Mouse (Mus musculus): ENCODE measurements around the gene Sdsl.

Gene Sdsl

DNA sequence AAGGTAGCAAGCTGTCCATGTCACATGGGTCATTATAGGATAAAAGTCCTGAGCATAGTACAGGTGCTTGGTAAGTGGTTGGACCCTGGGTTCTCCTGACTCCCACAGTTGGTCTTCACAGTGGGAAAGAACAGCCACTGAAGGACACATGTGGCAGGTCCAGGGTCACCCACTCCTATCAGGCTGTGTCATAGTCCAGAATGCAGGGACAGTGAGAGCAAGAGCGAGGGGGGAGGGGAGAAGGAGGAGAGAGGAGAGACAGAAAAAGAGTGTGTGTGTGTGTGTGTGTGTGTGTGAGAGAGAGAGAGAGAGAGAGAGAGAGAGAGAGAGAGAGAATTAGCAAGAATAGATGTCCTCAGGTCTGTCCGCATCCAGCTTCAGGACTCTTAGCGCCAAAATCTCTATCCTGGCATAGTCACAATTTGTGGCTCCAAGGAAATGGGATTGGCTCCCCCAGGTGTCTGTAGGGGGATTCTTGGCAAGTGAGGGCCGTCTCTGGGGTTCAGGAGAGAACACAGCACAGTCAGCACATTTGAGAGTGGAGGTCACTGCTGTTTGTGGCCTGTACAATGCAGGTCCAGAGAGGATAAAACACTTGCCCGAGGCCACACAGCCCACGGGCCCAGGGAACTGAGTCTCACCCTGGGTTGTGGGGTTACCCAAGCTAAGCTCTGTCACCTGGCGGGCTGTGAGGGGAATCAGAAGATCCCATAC, 15.6 kb downstream of the Sdsl start:
- DNase-seq (ENCODE audit: low read depth, low spot score): no peak

DNA sequence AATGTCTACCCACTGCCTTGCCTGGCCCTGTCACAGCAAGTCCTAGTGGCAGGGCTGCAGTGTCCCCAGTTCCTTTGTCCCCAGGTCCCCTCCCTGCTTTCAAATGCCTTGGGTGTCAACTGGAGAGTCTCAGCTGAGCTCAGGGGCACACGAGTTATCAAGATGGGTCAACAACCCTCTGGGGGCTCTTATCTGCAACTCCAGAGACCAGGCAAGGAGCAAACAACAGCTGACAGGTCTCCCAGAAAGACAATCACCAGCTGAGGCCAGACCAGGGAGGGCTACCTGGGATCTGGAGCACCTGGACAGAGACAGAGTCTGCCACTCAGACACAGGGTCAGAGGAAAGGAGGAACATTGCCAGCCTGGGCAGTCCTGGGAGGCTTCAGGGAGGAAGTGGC, 16.4 kb downstream of the Sdsl start:
- no peak for DNase-seq (ENCODE audit: low read depth, low spot score)

- DNase-seq (ENCODE audit: low read depth, low spot score): no peak
Observed at GRCm38 (mm10) chr5:120454756-120455337, 17.8 kb downstream of the Sdsl start.

DNA sequence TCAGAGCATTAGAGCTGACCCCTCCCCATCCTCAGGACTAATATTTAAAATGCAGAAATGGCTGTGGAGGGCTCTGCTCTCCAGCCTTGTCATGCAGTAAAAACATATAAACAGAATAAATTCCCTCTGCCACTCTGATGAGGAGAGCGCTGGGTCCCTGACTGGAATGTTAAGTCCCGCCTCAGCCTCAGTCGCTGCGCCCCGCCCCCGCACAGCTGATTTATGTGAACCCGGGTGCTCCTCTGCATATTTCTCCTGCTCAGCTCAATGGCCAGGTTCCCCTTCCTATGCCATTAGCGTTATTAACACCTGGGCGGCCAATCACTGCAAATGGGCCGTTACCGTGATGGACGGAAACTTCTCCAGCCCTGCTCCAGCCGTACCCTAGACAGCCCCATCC, 25.3 kb downstream of the Sdsl start:
- DNase-seq (ENCODE audit: low read depth, low spot score): no peak

GRCm38 (mm10) chr5:120440733-120441132, 31.9 kb downstream of the Sdsl start:
- peak; percentile 92 for DNase-seq (ENCODE audit: low read depth, low spot score)

GRCm38 (mm10) chr5:120439887-120440670, 32.5 kb downstream of the Sdsl start:
- DNase-seq (ENCODE audit: low read depth, low spot score): no peak

- no peak for DNase-seq (ENCODE audit: low read depth, low spot score)
Observed at GRCm38 (mm10) chr5:120438991-120439710, 33.5 kb downstream of the Sdsl start.

DNA sequence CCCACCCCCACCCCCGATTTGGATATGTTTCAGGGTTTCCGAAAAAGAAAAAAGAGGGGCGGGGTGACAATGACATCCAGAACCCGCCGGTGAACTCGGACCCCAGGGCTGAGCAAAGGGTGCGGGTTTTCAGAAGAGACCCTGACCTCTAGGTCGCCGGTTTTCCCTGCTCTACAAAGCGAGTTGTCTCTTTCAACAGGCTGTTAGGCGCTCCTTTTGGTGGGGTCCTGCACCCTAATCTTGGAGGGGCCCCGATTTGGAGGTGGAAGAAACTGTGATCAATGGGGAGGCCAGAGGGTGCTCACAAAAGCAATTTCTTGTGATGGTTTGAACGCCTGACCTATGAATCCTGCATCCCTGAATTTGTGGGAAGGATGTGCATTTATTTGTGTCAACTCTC, 34.1 kb downstream of the Sdsl start:
- DNase-seq (ENCODE audit: low read depth, low spot score): no peak

DNA sequence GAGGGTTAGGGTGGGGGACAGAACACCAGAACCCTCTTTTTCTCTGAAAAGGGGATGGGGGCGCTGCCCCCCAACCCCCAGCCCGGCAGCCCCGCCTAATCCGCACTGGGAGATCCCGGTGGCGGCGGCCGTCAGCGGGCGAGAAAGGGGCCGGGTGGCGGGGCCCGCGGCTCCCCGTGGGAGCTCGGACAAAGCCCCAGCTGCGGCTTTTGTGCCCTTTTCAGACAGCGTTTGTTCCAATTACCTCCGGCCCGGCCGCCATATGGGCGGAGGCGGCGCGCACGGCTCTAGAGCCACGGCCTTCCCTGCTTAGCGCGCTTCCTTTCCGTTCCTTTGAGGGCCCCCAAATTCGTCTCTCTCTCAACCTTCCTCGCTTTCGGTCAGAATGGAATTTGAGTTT, 34.6 kb downstream of the Sdsl start:
- DNase-seq (ENCODE audit: low read depth, low spot score): no peak

DNA sequence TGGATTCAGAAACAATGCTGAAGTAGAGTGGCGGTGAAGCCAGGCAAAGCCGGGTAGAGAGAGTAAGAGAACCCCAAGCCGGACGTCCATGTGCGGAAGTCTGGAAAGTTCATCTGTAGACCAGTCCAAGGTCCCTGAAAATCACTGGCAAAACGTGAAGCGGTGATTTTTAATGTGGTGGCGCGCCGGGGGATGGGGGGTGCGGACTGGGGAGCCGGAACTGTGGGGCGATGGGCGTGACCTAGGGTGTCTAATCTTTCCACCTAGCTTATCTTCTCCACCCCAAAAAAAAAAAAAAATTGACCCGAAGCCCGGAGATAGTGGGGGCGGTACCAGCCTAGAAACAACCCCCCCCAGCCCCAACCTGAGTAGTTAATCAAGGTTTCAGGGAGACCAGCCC, 35.1 kb downstream of the Sdsl start:
- DNase-seq (ENCODE audit: low read depth, low spot score): no peak

DNA sequence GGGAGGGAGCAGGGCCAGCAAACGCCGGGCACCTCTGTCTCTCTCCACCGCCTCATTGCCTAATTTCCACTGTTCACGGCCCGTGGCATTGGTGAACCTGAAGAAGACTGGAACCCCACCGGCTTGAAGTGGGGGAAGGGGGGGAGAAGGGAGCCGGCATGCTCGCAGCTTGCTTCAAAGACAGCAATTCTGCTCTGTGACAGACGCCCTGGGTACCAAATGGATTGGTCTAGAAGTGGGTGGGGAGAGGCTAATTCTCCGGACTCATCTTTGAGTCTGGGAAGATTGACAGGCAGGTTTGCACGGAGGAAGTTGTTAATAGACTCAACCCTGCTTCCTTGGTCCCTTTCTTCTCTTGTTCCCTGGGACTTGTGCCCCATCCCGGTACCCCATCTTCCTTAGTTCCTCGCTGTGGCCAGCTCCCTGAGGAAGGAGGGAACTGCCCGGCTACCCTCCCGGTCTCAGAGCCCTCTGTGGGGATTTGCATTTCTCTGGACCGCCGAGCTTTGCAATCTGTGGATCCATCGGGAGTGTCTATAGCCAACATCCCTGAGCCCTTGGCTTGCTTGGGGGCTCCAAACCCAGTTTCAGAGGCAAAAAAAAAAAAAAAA, 35.6 kb downstream of the Sdsl start:
- DNase-seq (ENCODE audit: low read depth, low spot score): no peak

GRCm38 (mm10) chr5:120435731-120436501, 36.7 kb downstream of the Sdsl start:
- no peak for DNase-seq (ENCODE audit: low read depth, low spot score)

DNA sequence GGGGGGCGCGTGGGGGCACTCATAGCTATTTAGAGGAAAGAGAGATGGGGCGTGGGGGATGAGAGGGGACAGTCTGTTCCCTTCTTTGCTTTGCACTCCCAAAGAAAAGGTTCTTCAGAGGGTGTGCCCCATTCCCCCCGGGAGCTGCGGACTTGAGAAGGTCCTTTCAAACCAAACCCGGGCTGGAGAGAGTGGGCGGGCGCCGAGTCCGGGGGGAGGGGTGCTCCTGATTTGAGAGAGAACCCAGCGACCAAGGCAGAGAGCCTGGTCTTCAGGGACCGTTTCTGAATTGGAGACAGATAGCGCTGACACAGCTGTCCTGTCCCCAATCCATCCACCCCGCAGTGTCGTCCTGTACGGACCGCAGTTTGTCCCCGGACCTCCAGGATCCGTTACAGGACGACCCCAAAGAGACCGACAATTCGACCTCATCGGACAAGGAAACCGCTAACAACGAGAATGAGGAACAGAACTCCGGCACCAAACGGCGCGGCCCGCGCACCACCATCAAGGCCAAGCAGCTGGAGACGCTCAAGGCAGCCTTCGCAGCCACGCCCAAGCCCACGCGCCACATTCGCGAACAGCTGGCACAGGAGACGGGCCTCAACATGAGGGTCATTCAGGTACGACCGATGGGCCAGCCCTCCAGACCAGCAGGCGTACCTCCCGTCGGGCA, 37.5 kb downstream of the Sdsl start:
- no peak for DNase-seq (ENCODE audit: low read depth, low spot score)

GRCm38 (mm10) chr5:120434231-120434735, 38.3 kb downstream of the Sdsl start:
- no peak for DNase-seq (ENCODE audit: low read depth, low spot score)

DNA sequence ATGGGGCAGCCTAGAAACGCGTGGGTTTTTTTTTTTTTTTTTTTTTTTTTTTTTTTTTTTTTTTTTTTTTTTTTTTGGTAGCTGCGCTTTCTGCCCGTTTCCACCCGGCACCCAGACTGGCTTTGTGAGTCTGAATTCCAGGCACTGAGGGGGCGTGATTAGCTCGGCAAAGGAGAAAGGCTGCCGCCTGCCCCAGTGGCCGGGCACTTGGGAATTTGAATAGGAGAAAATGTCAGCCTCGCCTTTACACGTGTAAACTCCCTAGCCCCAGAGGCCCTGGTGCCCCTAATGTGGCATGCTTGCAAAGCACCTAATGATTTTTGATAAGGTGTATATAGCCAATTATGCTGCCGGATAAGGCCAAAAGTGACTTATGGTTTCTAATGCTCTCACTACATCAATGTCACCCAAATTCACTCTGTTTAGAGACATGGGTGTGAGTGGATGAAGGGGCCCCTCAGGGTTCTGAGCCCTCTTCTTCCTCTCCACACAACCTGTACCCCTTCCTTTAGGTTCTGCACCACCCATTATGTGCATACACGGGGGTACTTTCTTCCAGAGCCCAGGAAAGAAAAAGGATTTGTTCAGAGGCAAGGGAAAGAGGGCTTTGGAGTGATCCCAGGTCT, 39.4 kb downstream of the Sdsl start:
- no peak for DNase-seq (ENCODE audit: low read depth, low spot score)

DNA sequence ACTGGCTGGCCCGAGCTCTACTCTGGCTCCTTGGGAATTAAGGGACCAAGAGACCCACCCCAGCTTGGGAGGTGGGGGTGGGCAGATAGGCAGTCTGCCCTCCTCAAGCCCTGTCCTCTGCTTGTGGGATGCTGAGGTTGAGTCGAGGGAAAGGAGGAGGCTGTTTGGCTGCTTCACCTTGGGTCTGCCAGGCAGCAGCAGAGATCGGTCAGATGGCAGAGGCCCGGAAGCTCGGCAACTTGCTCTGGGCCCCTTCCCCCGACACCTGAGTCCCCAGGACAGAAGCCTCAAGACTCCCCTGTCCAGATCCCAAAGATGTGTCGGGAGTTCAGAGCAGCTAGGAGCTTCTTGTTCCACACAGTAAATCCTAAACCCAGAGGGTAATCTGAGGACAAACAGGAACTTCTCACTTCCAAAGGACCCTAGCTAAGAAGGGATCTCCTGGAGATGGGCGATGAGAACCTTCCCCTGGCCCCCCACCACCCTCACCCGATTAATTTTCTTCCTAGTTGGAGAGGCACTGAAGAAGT, 40.1 kb downstream of the Sdsl start:
- no peak for DNase-seq (ENCODE audit: low read depth, low spot score)

DNA sequence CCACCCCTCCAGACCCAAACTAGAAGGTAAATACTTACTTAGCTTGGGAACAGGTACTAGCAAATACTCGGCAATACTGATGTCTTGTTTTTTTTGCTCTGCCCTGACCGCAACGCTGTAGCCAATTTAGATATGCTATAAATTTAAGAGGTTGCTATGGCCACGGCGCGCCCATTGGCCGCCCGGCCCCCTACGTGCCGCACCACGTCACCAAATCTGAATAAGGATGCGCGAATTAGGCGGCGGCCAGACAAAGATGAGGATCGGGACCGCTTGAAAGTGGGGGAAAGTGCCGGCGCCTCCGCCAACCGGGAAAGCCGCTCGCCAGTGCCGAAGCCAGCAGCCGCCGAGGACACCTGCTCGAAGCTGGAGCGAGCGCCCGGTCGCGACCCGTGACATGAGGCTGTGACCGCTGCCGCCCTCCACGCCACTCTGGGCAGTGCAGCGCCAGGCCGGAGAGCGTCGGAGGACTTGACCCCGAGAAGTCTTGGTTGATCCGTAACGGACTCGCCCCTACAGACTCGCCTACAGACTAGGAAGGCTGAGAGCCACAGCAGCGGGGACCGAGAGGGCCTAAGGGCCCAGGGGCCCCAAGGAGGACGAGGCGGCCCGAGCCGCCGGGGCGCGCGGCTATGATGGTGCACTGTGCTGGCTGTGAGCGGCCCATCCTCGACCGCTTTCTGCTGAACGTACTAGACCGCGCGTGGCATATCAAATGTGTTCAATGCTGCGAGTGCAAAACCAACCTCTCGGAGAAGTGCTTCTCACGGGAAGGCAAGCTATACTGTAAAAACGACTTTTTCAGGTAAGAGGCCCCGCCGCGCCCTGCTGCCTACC, 40.7 kb downstream of the Sdsl start, which contains the start of gene Lhx5:
Gene Lhx5 (plus strand): TSS at position 51 of the 837 bp plus-strand sequence.
- no peak for DNase-seq (ENCODE audit: low read depth, low spot score)

DNA sequence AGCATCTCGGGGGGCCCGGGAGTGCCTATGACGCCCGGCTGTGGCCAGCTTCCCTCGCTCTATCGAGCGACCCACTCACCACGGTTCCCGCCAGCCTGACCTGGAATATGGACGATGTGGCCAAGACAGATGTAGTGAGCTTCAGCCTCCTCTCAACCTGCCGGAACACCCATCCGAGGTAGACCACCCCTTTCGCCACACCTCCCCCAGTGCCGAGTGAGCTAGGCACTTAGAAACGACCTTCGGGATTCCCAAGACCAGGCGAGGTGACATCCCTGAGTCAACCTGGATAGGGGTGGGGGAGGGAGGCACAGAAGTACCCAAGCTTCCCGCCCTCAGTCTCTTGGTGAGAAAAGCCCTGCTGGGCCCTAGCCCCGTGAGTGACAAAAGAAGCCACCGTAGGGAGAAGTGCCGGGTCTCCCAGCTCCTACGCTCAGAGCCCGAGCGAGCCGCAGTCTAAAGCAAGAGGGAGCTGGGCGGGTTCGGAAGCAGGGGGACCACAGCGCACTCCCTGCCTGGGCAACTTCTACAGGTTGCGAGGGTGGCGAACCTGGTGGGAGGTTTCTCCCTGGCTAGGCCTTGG, 41.5 kb downstream of the Sdsl start:
- no peak for DNase-seq (ENCODE audit: low read depth, low spot score)
